Mouse (Mus musculus) C2C12 (cell line): ENCODE data around the gene Tacc2. TPM values are rescaled to one million over a fixed set of nuclear protein-coding genes. Genes with fewer than 3 reads are reported as not detected.

Experiments
- H3K27me3 ChIP-seq: one replicate; pipeline ENCODE4 v1.6.1; 2011; ENCODE audit not compliant: control insufficient read depth, insufficient read depth, insufficient read length
- H3K36me3 ChIP-seq: one replicate; pipeline ENCODE4 v1.6.1; 2011; ENCODE audit not compliant: control insufficient read depth, insufficient read depth
- H3K4me3 ChIP-seq: one replicate; pipeline ENCODE4 v1.5.1; 2011; ENCODE audit warnings: mild to moderate bottlenecking, control low read depth; ENCODE audit not compliant: poor library complexity, insufficient read depth, severe bottlenecking
- H3K79me2 ChIP-seq: one replicate; pipeline ENCODE4 v1.6.1; 2011; ENCODE audit not compliant: control insufficient read depth, insufficient read depth
- H3K79me3 ChIP-seq: one replicate; pipeline ENCODE4 v1.6.1; 2011; ENCODE audit warnings: low read depth, control low read depth
- H3ac ChIP-seq: one replicate; pipeline ENCODE3; 2011; ENCODE audit warnings: low read depth; ENCODE audit not compliant: control insufficient read depth, insufficient read length
- CEBPB ChIP-seq: IDR thresholded peaks from one replicate; pipeline ENCODE4 v1.6.1; 2011; ENCODE audit warnings: low read depth, mild to moderate bottlenecking, control low read depth, moderate library complexity
- CTCF ChIP-seq: IDR thresholded peaks from one replicate; pipeline ENCODE4 v1.5.1; 2011; ENCODE audit not compliant: control insufficient read depth, insufficient read depth, insufficient read length
- FOSL1 ChIP-seq: IDR thresholded peaks from one replicate; pipeline ENCODE4 v1.8.0; 2011; ENCODE audit warnings: mild to moderate bottlenecking, low read length; ENCODE audit not compliant: poor library complexity, insufficient read depth, severe bottlenecking
- MAX ChIP-seq: IDR thresholded peaks from one replicate; pipeline ENCODE4 v1.6.1; 2011; ENCODE audit warnings: mild to moderate bottlenecking, control low read depth
- MYOD1 ChIP-seq: IDR thresholded peaks from one replicate; pipeline ENCODE4 v1.6.1; 2011; ENCODE audit warnings: low read depth; ENCODE audit not compliant: control insufficient read depth, insufficient read length
- MYOG ChIP-seq: IDR thresholded peaks from one replicate; pipeline ENCODE4 v1.6.1; 2011; ENCODE audit not compliant: control insufficient read depth, insufficient read length; ENCODE audit errors: extremely low read depth
- USF1 ChIP-seq: IDR thresholded peaks from one replicate; pipeline ENCODE4 v1.6.1; 2011; ENCODE audit warnings: low read depth, mild to moderate bottlenecking, control low read depth, moderate library complexity
- polyA plus RNA-seq: library from polyadenylated mRNA; unstranded; fragments of >200 nt; fragmentation: generic; extraction: Trizol; gene quantifications from one replicate; pipeline ENCODE4 v1.2.1, GENCODE M21; 2012; ENCODE audit warnings: missing spikeins

Gene Tacc2
- polyA plus RNA-seq, 1 experiment: 44.8 TPM

DNA sequence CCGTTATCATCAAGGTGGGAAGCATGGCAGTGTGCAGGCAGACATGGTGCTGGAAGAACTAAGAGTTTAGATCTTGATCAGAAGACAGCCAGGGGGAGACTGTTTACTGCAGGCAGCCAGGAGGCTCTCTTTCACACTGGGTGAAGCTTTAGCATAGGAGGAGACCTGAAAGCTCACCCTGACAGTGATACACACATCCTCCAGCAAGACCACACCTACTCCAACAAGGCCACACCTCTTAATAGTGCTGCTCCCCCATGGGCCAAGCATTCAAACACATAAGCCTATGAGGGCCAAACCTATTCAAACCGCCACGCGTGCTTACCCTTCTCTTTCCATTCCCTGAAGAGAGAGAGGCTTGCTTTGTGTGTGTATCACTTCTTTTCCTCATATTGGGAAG, 14.0 kb upstream of the Tacc2 start:
- H3K27me3 ChIP-seq: no peaks in the 10 kb centered on the region
- H3K36me3 ChIP-seq: no peaks in the 10 kb centered on the region
- H3K79me2 ChIP-seq: no peaks in the 10 kb centered on the region
- no peak overlapping the region for H3ac ChIP-seq
- H3K4me3 ChIP-seq: no peak overlapping the region
- no peaks in the 10 kb centered on the region for H3K79me3 ChIP-seq
- TF ChIP-seq MAX: no peak
- TF ChIP-seq FOSL1: no peak
- no peak for TF ChIP-seq CTCF
- TF ChIP-seq CEBPB: no peak
- TF ChIP-seq MYOG: no peak
- TF ChIP-seq USF1: no peak
- TF ChIP-seq MYOD1: no peak

DNA sequence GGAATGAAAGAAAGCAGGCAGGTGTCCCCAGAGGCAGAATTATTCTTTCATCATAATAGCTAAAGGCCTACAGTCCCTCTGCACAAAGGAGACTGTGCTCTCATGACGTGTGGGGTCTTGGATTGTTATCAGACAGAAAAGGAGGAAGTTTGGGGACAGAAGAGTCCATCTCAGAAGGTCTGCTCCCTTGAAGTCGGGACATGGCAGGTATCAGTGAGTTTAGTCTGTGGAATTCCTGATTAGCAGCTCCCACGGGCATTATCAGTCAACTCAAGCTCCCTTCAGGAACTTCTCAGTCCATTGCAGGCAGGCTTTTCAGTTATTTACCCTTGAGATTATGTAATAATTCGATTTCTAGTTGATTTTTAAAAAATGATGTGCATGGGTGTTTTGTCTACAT, 13.4 kb upstream of the Tacc2 start:
- no peaks in the 10 kb centered on the region for H3K27me3 ChIP-seq
- no peak overlapping the region for H3ac ChIP-seq
- no peaks in the 10 kb centered on the region for H3K79me3 ChIP-seq
- H3K4me3 ChIP-seq: no peak overlapping the region
- H3K36me3 ChIP-seq: no peaks in the 10 kb centered on the region
- no peaks in the 10 kb centered on the region for H3K79me2 ChIP-seq
- TF ChIP-seq CTCF (no peak), USF1 (no peak), FOSL1 (no peak), MYOG (no peak), MYOD1 (no peak), MAX (no peak), CEBPB (no peak)

GRCm38 (mm10) chr7:130564596-130564995, 12.6 kb upstream of the Tacc2 start:
- Histone ChIP-seq H3K27me3 (no peaks in the 10 kb centered on the region), H3K79me3 (no peaks in the 10 kb centered on the region), H3K36me3 (no peaks in the 10 kb centered on the region), H3ac (no peak overlapping the region), H3K4me3 (no peak overlapping the region), H3K79me2 (no peaks in the 10 kb centered on the region)
- TF ChIP-seq MAX: no peak
- TF ChIP-seq USF1: no peak
- no peak for TF ChIP-seq CTCF
- TF ChIP-seq FOSL1: no peak
- TF ChIP-seq MYOD1: no peak
- no peak for TF ChIP-seq MYOG
- TF ChIP-seq CEBPB: no peak

DNA sequence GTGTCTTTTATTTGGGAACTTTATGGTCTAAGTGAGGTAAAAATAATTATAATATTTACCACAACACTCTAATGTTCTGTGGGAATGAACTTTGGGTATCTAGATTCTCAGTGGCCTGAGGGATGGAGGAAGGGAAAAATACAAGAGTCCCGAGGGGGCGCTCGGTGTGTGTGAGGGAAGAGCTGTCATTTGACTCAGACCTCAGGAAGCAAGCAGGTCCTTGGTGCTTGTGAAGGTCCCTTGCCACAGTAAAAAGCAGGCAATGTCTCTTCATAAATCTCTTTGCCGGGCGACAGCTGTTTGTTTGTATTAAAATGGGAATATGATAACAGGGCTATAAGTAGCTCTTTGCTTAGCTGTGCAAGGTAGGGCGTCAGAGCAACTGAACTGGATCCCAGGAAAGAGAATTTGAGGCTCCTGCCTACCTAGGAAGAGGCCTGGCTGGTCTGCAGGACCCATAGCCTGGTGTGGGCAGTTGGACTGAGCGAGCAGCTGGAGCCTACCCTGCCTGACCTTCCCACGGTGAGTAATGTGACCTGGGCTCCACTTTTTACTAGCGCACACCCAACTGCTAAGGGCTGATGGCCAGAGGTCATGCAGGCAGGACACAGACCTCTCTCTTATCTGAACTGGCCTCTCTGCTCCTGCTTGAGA, 8.3 kb upstream of the Tacc2 start:
- H3K4me3 ChIP-seq: no peak overlapping the region
- H3ac ChIP-seq: no peak overlapping the region
- TF ChIP-seq FOSL1: no peak
- TF ChIP-seq MAX: no peak
- TF ChIP-seq CTCF: no peak
- no peak for TF ChIP-seq MYOD1
- no peak for TF ChIP-seq USF1
- no peak for TF ChIP-seq CEBPB
- no peak for TF ChIP-seq MYOG
- H3K79me3 ChIP-seq: no peaks in the 10 kb centered on the region
- no peaks in the 10 kb centered on the region for H3K36me3 ChIP-seq
- H3K27me3 ChIP-seq: no peaks in the 10 kb centered on the region
- H3K79me2 ChIP-seq: no peaks in the 10 kb centered on the region

DNA sequence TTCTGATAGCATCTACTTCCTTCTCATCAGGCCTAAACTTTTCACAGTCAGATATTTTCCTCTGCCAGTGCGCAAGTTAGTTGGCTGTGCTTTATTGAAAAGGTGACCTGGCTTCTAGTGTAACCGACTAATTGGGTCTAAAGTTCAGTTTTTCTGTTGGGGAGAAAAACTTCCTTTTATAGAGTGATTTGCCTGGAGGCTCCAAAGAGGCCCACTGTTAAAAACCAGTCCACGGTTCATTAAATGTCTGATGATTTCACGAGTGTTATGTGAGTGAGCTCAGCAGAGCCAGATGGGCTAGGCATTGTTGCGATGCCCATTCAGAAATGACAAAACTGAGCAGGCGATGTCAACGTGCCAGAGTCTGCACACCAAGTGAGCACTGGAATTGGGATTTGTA, 6.8 kb upstream of the Tacc2 start:
- Histone ChIP-seq H3ac (no peak overlapping the region), H3K27me3 (no peaks in the 10 kb centered on the region), H3K4me3 (no peak overlapping the region), H3K36me3 (no peaks in the 10 kb centered on the region), H3K79me2 (no peaks in the 10 kb centered on the region), H3K79me3 (no peaks in the 10 kb centered on the region)
- no peak for TF ChIP-seq MYOD1
- TF ChIP-seq MAX: no peak
- TF ChIP-seq FOSL1: no peak
- no peak for TF ChIP-seq MYOG
- no peak for TF ChIP-seq CEBPB
- no peak for TF ChIP-seq USF1
- no peak for TF ChIP-seq CTCF

DNA sequence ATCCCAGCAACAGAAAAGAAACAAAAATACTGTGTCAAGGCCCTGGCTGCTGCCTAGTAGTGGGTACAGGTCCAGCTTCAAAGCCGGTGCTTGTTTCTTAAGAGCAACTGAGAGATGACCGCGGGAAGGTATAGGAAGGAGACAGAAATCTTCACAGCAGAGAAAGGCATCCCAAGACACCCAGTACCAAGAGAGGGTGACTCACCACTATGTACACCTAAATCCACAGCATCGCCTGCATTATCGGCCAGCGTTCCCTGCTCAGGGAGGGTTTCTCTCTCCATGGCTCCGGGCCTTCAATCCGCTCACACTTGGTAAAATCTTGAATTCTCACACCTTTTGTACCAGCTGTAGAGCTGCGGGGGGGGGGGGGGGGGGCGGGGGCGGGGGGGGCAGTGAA, 4.4 kb upstream of the Tacc2 start, which contains the start of gene Nsmce4a:
Nsmce4a (minus strand) TSS at position 298 of the 400 bp plus-strand sequence.
- Histone ChIP-seq H3K79me2 (no peaks in the 10 kb centered on the region), H3K36me3 (no peaks in the 10 kb centered on the region)
- no peak for TF ChIP-seq MAX
- TF ChIP-seq MYOD1: no peak
- no peak for TF ChIP-seq FOSL1
- TF ChIP-seq CTCF: no peak
- no peak for TF ChIP-seq CEBPB
- TF ChIP-seq USF1: no peak
- TF ChIP-seq MYOG: no peak

More for the DNA sequence above, 4.4 kb upstream of the Tacc2 start, which contains the start of gene Nsmce4a:
- no peak within 1 kb of the TSS for H3ac ChIP-seq
- no peaks in the 10 kb centered on the region for H3K79me3 ChIP-seq
- no peak within 1 kb of the TSS for H3K4me3 ChIP-seq
- H3K27me3 ChIP-seq: no peaks in the 10 kb centered on the region
